Mouse (Mus musculus): ENCODE results near the gene Tbc1d13.

GRCm38 (mm10) chr2:30084632-30085031 is 48.9 kb upstream of the Tbc1d13 start:
- TF ChIP-seq POLR2A (IDR thresholded peaks at IDR 0.05; ENCODE audit: low read depth, low read length) = no peak
- TF ChIP-seq CTCF (IDR thresholded peaks at IDR 0.05; ENCODE audit: extremely low read depth, insufficient read depth, insufficient read length, insufficient replicate concordance) = no peak
